Mouse (Mus musculus): Measurements from ENCODE around the gene Egfr.

The Egfr gene

GRCm38 (mm10) chr11:16951761-16952010 lies 199.7 kb downstream of the Egfr start:
- DNase-seq (ENCODE audit: low read depth, low spot score): no peak

- DNase-seq (ENCODE audit: low read depth, low spot score): no peak
These were observed 204.3 kb downstream of the Egfr start for GRCm38 (mm10) chr11:16956115-16956862.

- no peak for DNase-seq (ENCODE audit: low read depth, low spot score)
These were observed 205.0 kb downstream of the Egfr start for GRCm38 (mm10) chr11:16957030-16957429.

GRCm38 (mm10) chr11:16958520-16958919 lies 206.5 kb downstream of the Egfr start:
- DNase-seq (ENCODE audit: low read depth, low spot score): no peak

Data from WW6 (cell line).